Mouse (Mus musculus) subcutaneous adipose tissue, adult 2 months (tissue): ENCODE data around the gene Pin1rt1. TPM values are rescaled to one million over a fixed set of nuclear protein-coding genes. Genes with fewer than 3 reads are reported as not detected.

Experiments used
- polyA plus RNA-seq: library from polyadenylated mRNA; depleted of rRNA; stranded (reverse); fragments of >200 nt; gene quantifications from 2 replicates; pipeline ENCODE4 v1.2.3, GENCODE M21; 2012; ENCODE audit warnings: low replicate concordance; rRNA removed

The Pin1rt1 gene
- not detected in 2 replicates for polyA plus RNA-seq

DNA sequence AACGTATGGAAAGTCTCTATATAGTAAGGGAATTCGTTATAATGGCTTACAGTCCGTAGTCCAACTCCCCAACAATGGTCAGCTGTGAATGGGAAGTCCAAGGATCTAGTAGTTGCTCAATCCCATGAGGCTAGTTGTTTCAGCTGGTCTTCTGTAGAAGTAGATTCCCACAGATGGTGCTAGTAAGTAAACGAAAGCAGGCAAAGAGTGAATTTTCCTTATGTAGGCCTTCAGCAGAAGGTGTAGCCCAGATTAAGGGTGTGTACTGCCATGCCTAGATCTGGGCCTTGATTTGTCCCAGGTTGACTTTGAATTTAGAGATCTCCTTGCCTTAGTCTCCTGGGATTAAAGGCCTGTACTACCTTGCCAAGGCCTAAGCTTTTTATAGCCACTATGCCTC, at the start of gene Pin1rt1:
Gene Pin1rt1 (minus strand): TSS at position 101 of the 400 bp plus-strand sequence.

DNA sequence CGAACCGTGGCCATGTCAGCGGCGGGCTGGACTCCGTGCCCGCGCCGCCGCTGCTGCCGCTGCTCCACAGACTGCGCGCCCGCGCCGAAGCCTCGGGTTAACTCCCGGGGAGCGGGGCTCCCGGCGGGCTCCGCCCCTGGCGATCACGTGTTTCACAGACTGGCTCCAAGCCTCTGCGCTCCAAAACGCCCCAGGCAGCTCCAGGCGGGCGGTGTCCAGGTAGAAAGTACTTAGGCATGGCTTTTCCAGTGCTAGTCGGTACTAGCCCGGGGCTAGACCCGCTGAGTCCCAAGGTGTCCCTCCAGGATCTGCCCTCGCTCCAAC, 26.5 kb upstream of the Pin1rt1 start, which contains the start of gene Depdc7:
Gene Depdc7 (minus strand): TSS at position 138 of the 324 bp plus-strand sequence.

DNA sequence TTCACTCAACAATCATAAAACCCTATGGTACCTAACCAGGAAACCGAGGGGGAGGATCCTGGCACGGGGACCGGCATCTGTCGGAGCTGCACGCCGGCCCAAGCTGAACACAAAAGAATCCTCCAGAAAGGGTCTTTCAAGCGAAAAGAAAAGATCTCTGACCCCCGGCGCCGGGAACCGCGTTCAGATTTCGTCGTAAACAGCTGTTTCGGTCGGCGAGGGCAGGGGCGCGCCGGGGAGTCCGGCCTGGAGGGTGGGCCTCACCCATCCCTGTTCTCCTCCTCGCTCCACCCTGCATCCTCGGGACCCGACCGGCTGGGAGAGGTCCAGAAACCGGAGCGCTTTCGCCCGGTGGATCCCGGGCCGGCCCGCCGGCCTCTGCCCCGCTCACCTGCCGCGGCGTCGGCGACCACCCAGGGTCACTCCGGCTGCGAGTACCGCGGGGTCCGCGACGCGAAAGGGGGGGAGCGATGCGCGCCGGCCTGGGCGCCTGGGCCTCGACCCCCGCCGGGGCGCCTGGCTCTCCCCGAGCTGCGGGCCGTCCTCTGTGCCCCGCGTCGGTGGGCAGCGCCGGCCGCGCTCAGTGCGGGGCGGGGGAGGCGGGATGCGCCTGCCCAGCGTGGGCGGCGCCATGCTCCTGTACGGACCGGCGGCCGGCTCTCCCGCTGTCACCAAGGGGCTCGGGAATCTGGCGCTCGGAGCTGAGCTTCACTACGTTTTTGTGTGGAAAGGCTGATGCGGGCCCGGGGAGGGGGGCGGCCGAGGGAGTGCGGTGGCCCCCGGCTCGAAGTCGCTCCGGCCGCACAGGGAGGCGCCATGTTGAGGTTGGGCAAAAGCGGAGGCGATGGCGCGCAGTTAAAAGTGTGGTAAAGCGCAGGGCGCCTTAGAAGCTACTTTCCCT, 4.3 kb downstream of the Pin1rt1 start, which contains the start of gene Tcp11l1:
Gene Tcp11l1 (minus strand): TSS at position 585 of the 901 bp plus-strand sequence.

Other genes with a start within 250 kb of the Pin1rt1 start
- gene Hipk3, start 221.9 kb downstream of the Pin1rt1 start, polyA plus RNA-seq = 51.7 and 52.2 TPM in 2 replicates
- 5.7 and 14.4 TPM in 2 replicates for gene Cstf3, start 125.9 kb downstream of the Pin1rt1 start, polyA plus RNA-seq
- gene Tcp11l1, start 4.2 kb downstream of the Pin1rt1 start, polyA plus RNA-seq = 3.7 and 9.5 TPM in 2 replicates
- gene Depdc7, start 26.5 kb upstream of the Pin1rt1 start, polyA plus RNA-seq = 0.59 and 1.6 TPM in 2 replicates
- gene Qser1, start 100.4 kb upstream of the Pin1rt1 start, polyA plus RNA-seq = 5.4 and 10.4 TPM in 2 replicates
- gene Prrg4, start 133.5 kb upstream of the Pin1rt1 start, polyA plus RNA-seq = 1.8 TPM in 1 of 2 replicates, not detected in the other
- gene Ccdc73, start 151.4 kb upstream of the Pin1rt1 start, polyA plus RNA-seq = 3.4 and 6.2 TPM in 2 replicates